Mouse (Mus musculus) heart, embryonic 11.5 days (tissue): ENCODE data around the gene 4930544D05Rik. TPM values are rescaled to one million over a fixed set of nuclear protein-coding genes. Genes with fewer than 3 reads are reported as not detected.
A peak's percentile ranks its signal among the peaks of the same experiment; 100 is the strongest.

ENCODE experiments used
- ATAC-seq: fragments of 200-750 bp; cut with Nextera tagmentation; replicated peaks from 2 replicates; pipeline ENCODE4 v1.8.0; 2017; ENCODE audit warnings: moderate library complexity; ENCODE audit not compliant: insufficient number of reproducible peaks, low FRiP score, low TSS enrichment
- H3K27ac ChIP-seq: fragments of 300-500 bp; sonication (generic); 2 replicates; pipeline ENCODE4 v1.5.1; 2014; ENCODE audit warnings: mild to moderate bottlenecking, low read depth, low read length
- H3K27me3 ChIP-seq: fragments of 300-500 bp; sonication (generic); 2 replicates; pipeline ENCODE4 v1.6.1; 2014; ENCODE audit warnings: mild to moderate bottlenecking, low read length, mixed read lengths; ENCODE audit not compliant: control insufficient read depth, insufficient read depth
- H3K36me3 ChIP-seq: fragments of 300-500 bp; sonication (generic); 2 replicates; pipeline ENCODE4 v1.6.1; 2014; ENCODE audit warnings: mild to moderate bottlenecking, low read length, moderate library complexity, mixed read lengths; ENCODE audit not compliant: control insufficient read depth, insufficient read depth
- H3K4me1 ChIP-seq: fragments of 300-500 bp; sonication (generic); 2 replicates; pipeline ENCODE4 v1.6.1; 2014; ENCODE audit warnings: low read length; ENCODE audit not compliant: control insufficient read depth, insufficient read depth
- H3K4me2 ChIP-seq: fragments of 300-500 bp; sonication (generic); 2 replicates; pipeline ENCODE4 v1.6.1; 2014; ENCODE audit warnings: mild to moderate bottlenecking, moderate library complexity
- H3K4me3 ChIP-seq: fragments of 300-500 bp; sonication (generic); 2 replicates; pipeline ENCODE4 v1.5.1; 2014; ENCODE audit warnings: low read depth, low read length
- H3K9ac ChIP-seq: fragments of 300-500 bp; sonication (generic); 2 replicates; pipeline ENCODE4 v1.6.1; 2014; ENCODE audit warnings: mild to moderate bottlenecking, low read depth, low read length, moderate library complexity
- H3K9me3 ChIP-seq: fragments of 300-500 bp; sonication (generic); replicated peaks from 2 replicates; pipeline ENCODE4 v1.6.1; 2016; ENCODE audit warnings: low read length; ENCODE audit not compliant: control insufficient read depth
- WGBS: fragments of 180-500 bp; shearing (Covaris S2); extraction: QIAGEN DNeasy Blood & Tissue Kit; methylation state at CpG from one replicate; pipeline ENCODE4 v1.1.7; 2014; ENCODE audit not compliant: insufficient replicate concordance; 5-methylcytosine and 5-hydroxymethylcytosine counted together
- polyA plus RNA-seq: library from polyadenylated mRNA; unstranded; fragments of >200 nt; fragmentation: Nextera tagmentation; extraction: Ambion mirVana; gene quantifications from 2 replicates; pipeline ENCODE4 v1.2.1, GENCODE M21; 2014

Gene 4930544D05Rik
- polyA plus RNA-seq, 1 experiment from 2014 or later: not detected

DNA sequence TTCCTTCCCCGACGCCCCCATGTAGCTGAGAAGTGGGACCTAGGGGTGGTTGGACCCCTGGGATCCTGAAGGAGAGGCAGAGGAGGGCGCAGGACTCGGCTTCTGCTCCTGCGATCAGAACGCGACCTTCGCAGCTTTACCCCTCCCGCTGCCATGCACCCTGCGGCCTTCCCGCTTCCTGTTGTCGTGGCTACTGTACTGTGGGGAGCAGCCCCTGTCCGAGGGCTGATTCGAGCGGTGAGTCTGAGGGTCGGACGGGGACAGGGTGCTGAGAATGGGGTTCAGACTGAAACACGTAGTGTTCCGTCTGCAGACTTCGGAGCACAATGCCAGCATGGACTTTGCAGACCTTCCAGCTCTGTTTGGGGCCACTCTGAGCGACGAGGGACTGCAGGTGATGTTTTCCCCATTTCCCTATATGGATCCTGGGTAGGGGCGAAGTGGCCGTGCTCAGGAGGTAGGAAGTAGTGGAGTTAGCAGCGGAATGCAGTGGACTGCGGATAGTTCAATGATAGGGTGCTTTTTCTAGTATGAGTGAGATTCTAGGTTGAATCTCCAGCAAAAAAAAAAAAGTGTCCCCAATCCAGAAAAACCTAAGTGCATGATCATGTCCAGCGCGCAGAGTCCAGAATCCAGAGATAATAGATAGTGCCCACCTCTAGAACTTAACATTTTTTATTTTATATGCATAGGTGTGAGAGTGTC lies 32.2 kb downstream of the 4930544D05Rik start:
- Histone ChIP-seq H3K36me3 (peaks cover 47% of the 10 kb centered on the region), H3K27ac (peak overlapping the region; percentile 94), H3K4me3 (peak overlapping the region; percentile 76), H3K9ac (peak overlapping the region; percentile 91), H3K4me2 (peak overlapping the region; percentile 93), H3K9me3 (no peaks in the 10 kb centered on the region), H3K27me3 (no peaks in the 10 kb centered on the region), H3K4me1 (peaks cover 44% of the 10 kb centered on the region)
- 2% methylated on average over 28 of the region's 28 CpGs for WGBS
- peak; percentile 23; the same call in 1 of the 2 replicates for ATAC-seq

DNA sequence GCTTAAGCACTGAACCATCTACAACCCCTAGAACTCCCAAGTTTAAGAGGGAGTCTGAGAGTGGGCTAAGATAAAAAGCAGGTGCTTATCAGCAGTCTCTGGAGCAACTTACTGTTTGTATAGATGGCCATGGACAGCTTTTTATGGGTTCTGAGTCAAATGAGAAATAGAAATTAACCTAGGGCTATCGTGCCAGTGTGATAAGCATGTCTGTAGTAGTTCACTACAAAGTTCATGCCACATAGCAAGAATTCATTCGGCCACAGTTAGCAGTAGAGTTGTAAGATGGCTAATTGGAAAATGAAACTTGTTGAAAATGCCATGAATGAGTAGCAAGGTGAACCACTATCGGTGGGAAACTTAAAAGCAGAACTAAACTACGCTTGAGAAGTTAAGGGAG lies 32.9 kb downstream of the 4930544D05Rik start:
- H3K9ac ChIP-seq: peak overlapping the region; percentile 91; the same call in 1 of the 2 replicates
- no peak overlapping the region for H3K27ac ChIP-seq

DNA sequence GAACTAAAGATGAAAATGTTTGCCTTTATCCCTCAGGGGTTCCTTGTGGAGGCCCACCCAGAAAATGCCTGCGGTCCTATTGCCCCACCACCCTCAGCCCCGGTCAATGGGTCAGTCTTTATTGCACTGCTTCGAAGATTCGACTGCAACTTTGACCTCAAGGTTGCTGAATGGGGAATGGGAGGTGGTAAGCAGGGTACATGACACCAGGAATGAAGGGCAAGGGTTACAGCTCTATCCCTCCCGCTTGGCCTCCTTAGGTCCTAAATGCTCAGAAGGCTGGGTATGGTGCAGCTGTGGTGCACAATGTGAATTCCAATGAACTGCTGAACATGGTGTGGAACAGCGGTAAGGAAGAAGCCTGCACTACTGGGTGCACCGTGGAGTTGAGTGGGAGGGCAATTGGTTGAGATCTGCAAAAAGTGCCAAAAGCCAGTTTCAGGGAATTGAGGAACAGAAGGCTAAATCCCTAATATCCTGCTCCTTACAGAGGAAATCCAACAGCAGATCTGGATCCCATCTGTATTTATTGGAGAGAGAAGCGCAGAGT lies 33.6 kb downstream of the 4930544D05Rik start:
- H3K9me3 ChIP-seq: no peaks in the 10 kb centered on the region
- no peak overlapping the region for H3K9ac ChIP-seq
- no peaks in the 10 kb centered on the region for H3K27me3 ChIP-seq
- peak overlapping the region; percentile 76 for H3K4me3 ChIP-seq
- WGBS: 85% methylated on average over 8 of the region's 8 CpGs
- H3K4me1 ChIP-seq: peaks cover 44% of the 10 kb centered on the region
- ATAC-seq: no peak
- no peak overlapping the region for H3K27ac ChIP-seq
- peaks cover 45% of the 10 kb centered on the region for H3K36me3 ChIP-seq
- H3K4me2 ChIP-seq: peak overlapping the region; percentile 93

More for the DNA sequence above, 32.9 kb downstream of the 4930544D05Rik start:
- Histone ChIP-seq H3K4me3 (peak overlapping the region; percentile 76), H3K4me1 (peaks cover 44% of the 10 kb centered on the region), H3K27me3 (no peaks in the 10 kb centered on the region), H3K9me3 (no peaks in the 10 kb centered on the region), H3K4me2 (peak overlapping the region; percentile 93), H3K36me3 (peaks cover 47% of the 10 kb centered on the region)
- ATAC-seq: no peak
- 71% methylated on average over 4 of the region's 4 CpGs for WGBS

DNA sequence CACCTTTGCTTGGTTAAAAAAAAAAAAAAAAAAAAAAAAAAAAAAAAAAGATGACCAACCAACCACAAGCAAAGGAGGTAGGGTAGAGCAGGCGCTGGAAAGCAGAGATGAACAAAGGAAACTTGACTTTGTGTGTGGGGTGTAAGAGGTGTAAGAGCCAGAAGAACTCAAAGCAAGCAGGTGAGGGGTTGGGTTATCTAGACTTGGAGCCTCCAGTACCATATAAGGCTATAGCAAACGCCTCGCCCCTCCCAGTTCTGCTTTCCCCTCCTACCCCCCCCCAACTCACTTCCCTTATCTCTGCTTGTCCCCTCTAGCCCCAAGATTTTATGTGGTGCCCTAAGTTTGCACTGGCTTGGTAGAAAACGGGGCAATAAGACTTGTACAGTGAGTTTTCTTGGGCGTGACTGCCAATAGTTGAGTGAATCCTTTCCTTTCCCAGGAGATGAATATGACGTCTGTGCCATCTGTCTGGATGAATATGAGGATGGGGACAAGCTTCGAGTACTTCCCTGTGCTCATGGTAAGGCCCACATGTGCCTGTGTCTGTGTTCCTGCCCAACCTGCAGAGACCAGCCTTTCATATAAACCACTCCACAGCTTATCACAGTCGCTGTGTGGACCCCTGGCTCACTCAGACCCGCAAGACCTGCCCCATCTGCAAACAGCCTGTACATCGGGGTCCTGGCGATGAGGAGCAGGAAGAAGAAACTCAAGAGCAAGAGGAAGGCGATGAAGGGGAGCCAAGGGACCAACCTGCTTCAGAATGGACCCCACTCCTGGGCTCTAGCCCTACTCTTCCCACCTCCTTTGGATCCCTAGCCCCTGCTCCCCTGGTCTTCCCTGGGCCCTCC lies 34.9 kb downstream of the 4930544D05Rik start:
- Histone ChIP-seq H3K27me3 (no peaks in the 10 kb centered on the region), H3K4me3 (0 out of 2 replicates have a peak overlapping the region, but pooled peaks have one; percentile 8), H3K4me2 (peak overlapping the region; percentile 23; the same call in 1 of the 2 replicates), H3K9me3 (no peaks in the 10 kb centered on the region), H3K27ac (peak overlapping the region; percentile 4; the same call in 1 of the 2 replicates), H3K9ac (peak overlapping the region; percentile 8; the same call in 1 of the 2 replicates), H3K36me3 (peaks cover 32% of the 10 kb centered on the region), H3K4me1 (peaks cover 41% of the 10 kb centered on the region)
- ATAC-seq: no peak
- WGBS: 68% methylated on average over 12 of the region's 12 CpGs

DNA sequence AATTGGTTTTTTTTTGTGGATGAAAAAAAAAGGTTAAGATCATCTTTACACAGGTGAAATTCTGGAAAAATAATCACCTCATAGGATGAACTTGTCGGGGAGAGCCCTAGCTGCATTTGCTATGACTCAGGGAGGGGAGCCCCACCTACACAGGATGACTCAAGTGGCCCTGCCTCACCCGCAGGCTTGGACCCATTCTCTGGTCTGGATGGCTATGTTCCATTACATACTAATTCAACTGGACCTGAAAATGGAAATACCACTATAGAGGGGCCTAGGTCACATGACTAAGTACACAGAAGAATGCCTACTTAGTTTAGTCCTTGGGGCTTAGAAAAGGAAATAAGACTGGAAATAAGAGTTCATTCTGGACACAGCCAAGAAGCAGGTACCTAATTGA lies 35.7 kb downstream of the 4930544D05Rik start:
- no peak for ATAC-seq
- H3K4me3 ChIP-seq: peak overlapping the region; percentile 11; the same call in 1 of the 2 replicates
- H3K9me3 ChIP-seq: no peaks in the 10 kb centered on the region
- H3K27ac ChIP-seq: no peak overlapping the region
- peaks cover 35% of the 10 kb centered on the region for H3K4me1 ChIP-seq
- 66% methylated on average over 2 of the region's 2 CpGs for WGBS
- peak overlapping the region; percentile 24; the same call in 1 of the 2 replicates for H3K9ac ChIP-seq
- H3K36me3 ChIP-seq: peaks cover 31% of the 10 kb centered on the region
- peak overlapping the region; percentile 27 for H3K4me2 ChIP-seq
- no peaks in the 10 kb centered on the region for H3K27me3 ChIP-seq

DNA sequence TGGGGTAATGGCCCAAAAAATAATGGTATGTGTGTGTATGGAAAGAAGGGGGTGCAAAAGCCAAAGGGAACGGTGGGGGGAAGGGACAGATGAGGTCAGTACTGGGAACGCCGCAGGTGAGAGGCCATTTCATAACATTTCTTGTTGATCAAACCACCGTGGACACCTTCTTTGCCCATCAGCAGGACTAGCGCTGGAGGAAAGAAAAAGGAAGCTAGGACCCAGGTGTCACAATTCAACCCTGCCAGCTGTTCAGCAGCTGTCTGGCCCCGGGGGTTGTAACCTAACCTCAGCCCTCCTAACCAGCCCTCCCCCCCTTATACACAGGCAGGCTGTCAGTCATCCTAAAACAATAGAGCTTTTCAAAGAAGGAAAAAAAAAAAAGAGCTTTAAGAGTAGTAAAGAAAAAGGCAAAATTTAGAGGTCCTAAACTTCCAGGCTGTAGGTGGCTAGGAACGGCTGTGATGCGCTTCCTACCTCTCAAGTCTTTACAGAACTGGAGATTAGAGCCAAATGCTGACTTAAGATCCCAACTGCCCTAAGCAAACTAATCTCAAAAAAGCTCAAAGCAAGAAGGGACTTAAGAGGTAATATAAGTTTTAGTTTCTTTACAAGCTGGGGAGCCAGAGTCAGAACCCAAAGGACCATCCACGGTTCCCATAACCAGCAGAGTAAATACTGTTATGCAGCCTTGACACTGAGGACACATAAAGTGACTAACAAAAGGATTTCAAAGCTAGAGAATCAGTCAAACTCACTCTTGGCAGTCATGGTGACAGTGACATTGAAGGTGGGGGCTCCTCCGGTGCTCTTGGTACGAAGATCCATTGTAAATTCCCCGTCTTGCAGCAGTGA lies 36.6 kb downstream of the 4930544D05Rik start:
- Histone ChIP-seq H3K36me3 (peaks cover 31% of the 10 kb centered on the region), H3K27me3 (no peaks in the 10 kb centered on the region), H3K4me2 (peak overlapping the region; percentile 82), H3K27ac (0 out of 2 replicates have a peak overlapping the region, but pooled peaks have one; percentile 99), H3K4me3 (peak overlapping the region; percentile 100), H3K4me1 (peaks cover 43% of the 10 kb centered on the region), H3K9ac (peak overlapping the region; percentile 100), H3K9me3 (no peaks in the 10 kb centered on the region)
- 59% methylated on average over 12 of the region's 12 CpGs for WGBS
- no peak for ATAC-seq

DNA sequence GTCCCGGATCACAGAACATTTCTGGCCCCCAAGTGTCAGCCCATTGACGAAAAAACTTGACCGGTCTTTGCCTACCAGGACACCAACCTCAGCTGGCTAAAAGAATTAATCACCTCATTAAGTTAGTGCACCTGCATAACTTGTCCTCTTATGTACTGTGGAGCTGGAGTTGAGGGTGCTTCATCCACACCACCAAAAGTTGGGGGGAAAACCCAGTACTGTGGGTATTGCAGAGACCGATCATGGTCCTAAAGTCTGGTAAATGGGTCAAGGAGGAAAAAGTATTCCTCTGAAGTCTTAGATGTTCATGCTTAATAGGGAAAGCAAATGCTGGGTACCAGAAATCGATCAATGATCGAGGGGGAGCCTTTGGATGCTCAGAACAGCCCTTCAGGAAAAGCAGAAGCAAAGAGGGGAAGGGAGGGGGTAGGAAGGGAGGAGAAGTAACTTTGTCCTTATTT lies 37.3 kb downstream of the 4930544D05Rik start:
- Histone ChIP-seq H3K36me3 (peaks cover 31% of the 10 kb centered on the region), H3K4me1 (peaks cover 50% of the 10 kb centered on the region)
- 45% methylated on average over 6 of the region's 6 CpGs for WGBS

More for the DNA sequence above, 37.3 kb downstream of the 4930544D05Rik start:
- H3K9ac ChIP-seq: peak overlapping the region; percentile 100
- H3K27me3 ChIP-seq: no peaks in the 10 kb centered on the region
- peak overlapping the region; percentile 100 for H3K4me3 ChIP-seq
- H3K27ac ChIP-seq: peak overlapping the region; percentile 99
- H3K4me2 ChIP-seq: peak overlapping the region; percentile 82
- H3K9me3 ChIP-seq: no peaks in the 10 kb centered on the region
- ATAC-seq: no peak
